Mouse (Mus musculus): ENCODE measurements around the gene Vkorc1. TPM values are rescaled to one million over a fixed set of nuclear protein-coding genes. Genes with fewer than 3 reads are reported as not detected.

The Vkorc1 gene
- polyA plus RNA-seq, 1 experiment from 2014 or later = 53.2 TPM

GRCm38 (mm10) chr7:127894480-127894879 lies 937 bp downstream of the Vkorc1 start:
- no peak overlapping the region for H3K27ac ChIP-seq (replicated peaks; ENCODE audit: low read depth, low read length)
- DNase-seq = no peak
- peak overlapping the region; percentile 70 for H3K4me2 ChIP-seq (ENCODE audit: low read length)
- peaks cover 3% of the 10 kb centered on the region; the same call in 1 of the 2 replicates for H3K4me1 ChIP-seq (ENCODE audit: control insufficient read depth, insufficient read depth, low read length)
- no peaks in the 10 kb centered on the region for H3K27me3 ChIP-seq (ENCODE audit: control insufficient read depth, insufficient read depth, low read length)
- WGBS = 86% methylated on average over 5 of the region's 5 CpGs
- H3K9ac ChIP-seq (replicated peaks; ENCODE audit: low read length) = peak overlapping the region; percentile 64; the same call in 1 of the 2 replicates
- peaks cover 25% of the 10 kb centered on the region for H3K36me3 ChIP-seq (ENCODE audit: control insufficient read depth, insufficient read depth, low read length)
- H3K4me3 ChIP-seq (replicated peaks; ENCODE audit: low read depth, low read length) = peak overlapping the region; percentile 41; the same call in 1 of the 2 replicates
- no peak for ATAC-seq (ENCODE audit: low FRiP score, low TSS enrichment)
- no peaks in the 10 kb centered on the region for H3K9me3 ChIP-seq (ENCODE audit: control insufficient read depth, low read length)

- no peaks in the 10 kb centered on the region for H3K27me3 ChIP-seq (ENCODE audit: control insufficient read depth, insufficient read depth, low read length)
- 38% methylated on average over 4 of the region's 4 CpGs for WGBS
- ATAC-seq (ENCODE audit: low FRiP score, low TSS enrichment) = no peak
- H3K4me3 ChIP-seq (replicated peaks; ENCODE audit: low read depth, low read length) = no peak within 1 kb of the TSS
- H3K9ac ChIP-seq (replicated peaks; ENCODE audit: low read length) = no peak within 1 kb of the TSS
- H3K27ac ChIP-seq (replicated peaks; ENCODE audit: low read depth, low read length) = no peak within 1 kb of the TSS
- no peaks in the 10 kb centered on the region for H3K9me3 ChIP-seq (ENCODE audit: control insufficient read depth, low read length)
- H3K4me1 ChIP-seq (ENCODE audit: control insufficient read depth, insufficient read depth, low read length) = peaks cover 3% of the 10 kb centered on the region; the same call in 1 of the 2 replicates
- no peak within 1 kb of the TSS for H3K4me2 ChIP-seq (ENCODE audit: low read length)
- peaks cover 62% of the 10 kb centered on the region for H3K36me3 ChIP-seq (ENCODE audit: control insufficient read depth, insufficient read depth, low read length)
- DNase-seq = no peak
Measured at GRCm38 (mm10) chr7:127890798-127891197, 4.6 kb downstream of the Vkorc1 start, which contains the start of gene Prss53. TSS of gene Prss53 (minus strand) at chr7:127890970.

DNA sequence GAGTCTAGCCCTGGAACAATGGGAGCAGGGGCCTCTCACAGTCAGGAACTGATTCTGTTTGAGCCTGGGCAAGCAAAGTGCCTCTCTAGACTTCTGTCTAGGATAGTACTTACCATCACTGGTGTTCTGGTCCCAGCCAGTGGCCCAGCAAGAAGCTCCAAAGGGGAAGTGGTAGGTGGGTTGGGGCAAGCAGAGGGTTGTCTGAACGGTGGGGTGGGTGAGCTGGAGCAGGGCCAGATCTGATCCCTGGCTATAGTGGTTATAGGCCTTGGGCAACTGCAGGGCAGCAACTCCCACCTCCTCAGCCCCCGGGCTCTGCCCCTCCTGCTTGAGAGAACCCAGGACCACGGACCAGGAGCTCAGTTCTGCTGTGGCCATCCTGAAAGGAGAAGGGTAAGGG lies 6.6 kb downstream of the Vkorc1 start:
- no peak for DNase-seq
- no peak overlapping the region for H3K9ac ChIP-seq (replicated peaks; ENCODE audit: low read length)
- ATAC-seq (ENCODE audit: low FRiP score, low TSS enrichment) = no peak
- no peak overlapping the region for H3K4me3 ChIP-seq (replicated peaks; ENCODE audit: low read depth, low read length)
- 76% methylated on average over 3 of the region's 3 CpGs for WGBS
- H3K36me3 ChIP-seq (ENCODE audit: control insufficient read depth, insufficient read depth, low read length) = peaks cover 78% of the 10 kb centered on the region
- no peaks in the 10 kb centered on the region for H3K27me3 ChIP-seq (ENCODE audit: control insufficient read depth, insufficient read depth, low read length)
- no peak overlapping the region for H3K27ac ChIP-seq (replicated peaks; ENCODE audit: low read depth, low read length)
- no peaks in the 10 kb centered on the region for H3K9me3 ChIP-seq (ENCODE audit: control insufficient read depth, low read length)
- no peak overlapping the region for H3K4me2 ChIP-seq (ENCODE audit: low read length)
- H3K4me1 ChIP-seq (ENCODE audit: control insufficient read depth, insufficient read depth, low read length) = 0 out of 2 replicates have a peak, but pooled peaks cover 4% of the 10 kb centered on the region

- H3K36me3 ChIP-seq (ENCODE audit: control insufficient read depth, insufficient read depth, low read length) = peaks cover 79% of the 10 kb centered on the region
- no peak overlapping the region for H3K27ac ChIP-seq (replicated peaks; ENCODE audit: low read depth, low read length)
- WGBS = 82% methylated on average over 3 of the region's 3 CpGs
Measured at GRCm38 (mm10) chr7:127887781-127888180, 7.6 kb downstream of the Vkorc1 start.

DNA sequence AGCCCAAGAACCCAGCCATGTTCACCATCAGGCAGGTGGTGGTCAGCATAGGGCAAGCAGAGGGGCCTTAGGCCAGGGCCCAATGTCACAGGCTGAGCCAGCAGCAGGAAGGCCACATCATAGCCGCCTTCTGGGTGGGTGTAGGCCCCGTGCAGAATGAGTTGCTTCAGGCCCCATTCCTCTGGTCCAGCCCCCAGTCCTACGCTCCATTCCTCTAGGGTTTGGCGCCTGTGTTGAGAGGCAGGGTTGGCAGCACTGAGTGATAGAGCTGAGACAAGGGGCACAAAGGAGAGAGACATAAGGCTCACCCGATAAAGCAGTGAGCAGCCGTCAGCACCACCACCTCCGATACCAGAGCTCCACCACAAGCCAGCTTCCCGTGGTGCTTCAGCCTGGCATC lies 8.2 kb downstream of the Vkorc1 start:
- H3K9me3 ChIP-seq (ENCODE audit: control insufficient read depth, low read length) = no peaks in the 10 kb centered on the region

More at GRCm38 (mm10) chr7:127887781-127888180, 7.6 kb downstream of the Vkorc1 start:
- no peak for ATAC-seq (ENCODE audit: low FRiP score, low TSS enrichment)
- Histone ChIP-seq H3K4me3 (replicated peaks; ENCODE audit: low read depth, low read length) (no peak overlapping the region), H3K9ac (replicated peaks; ENCODE audit: low read length) (no peak overlapping the region), H3K4me1 (ENCODE audit: control insufficient read depth, insufficient read depth, low read length) (0 out of 2 replicates have a peak, but pooled peaks cover 5% of the 10 kb centered on the region), H3K27me3 (ENCODE audit: control insufficient read depth, insufficient read depth, low read length) (no peaks in the 10 kb centered on the region), H3K4me2 (ENCODE audit: low read length) (no peak overlapping the region), H3K9me3 (ENCODE audit: control insufficient read depth, low read length) (no peaks in the 10 kb centered on the region)
- DNase-seq = no peak

GRCm38 (mm10) chr7:127886551-127886950 lies 8.9 kb downstream of the Vkorc1 start:
- no peak for ATAC-seq (ENCODE audit: low FRiP score, low TSS enrichment)
- Histone ChIP-seq H3K9ac (replicated peaks; ENCODE audit: low read length) (no peak overlapping the region), H3K9me3 (ENCODE audit: control insufficient read depth, low read length) (no peaks in the 10 kb centered on the region), H3K4me1 (ENCODE audit: control insufficient read depth, insufficient read depth, low read length) (0 out of 2 replicates have a peak, but pooled peaks cover 5% of the 10 kb centered on the region), H3K27me3 (ENCODE audit: control insufficient read depth, insufficient read depth, low read length) (no peaks in the 10 kb centered on the region), H3K4me2 (ENCODE audit: low read length) (no peak overlapping the region), H3K36me3 (ENCODE audit: control insufficient read depth, insufficient read depth, low read length) (peaks cover 89% of the 10 kb centered on the region), H3K27ac (replicated peaks; ENCODE audit: low read depth, low read length) (no peak overlapping the region), H3K4me3 (replicated peaks; ENCODE audit: low read depth, low read length) (no peak overlapping the region)
- no peak for DNase-seq
- 94% methylated on average over 6 of the region's 6 CpGs for WGBS

More for the DNA sequence above, 8.2 kb downstream of the Vkorc1 start:
- H3K4me1 ChIP-seq (ENCODE audit: control insufficient read depth, insufficient read depth, low read length) = 0 out of 2 replicates have a peak, but pooled peaks cover 5% of the 10 kb centered on the region
- H3K36me3 ChIP-seq (ENCODE audit: control insufficient read depth, insufficient read depth, low read length) = peaks cover 82% of the 10 kb centered on the region
- no peak overlapping the region for H3K9ac ChIP-seq (replicated peaks; ENCODE audit: low read length)
- WGBS = 90% methylated on average over 8 of the region's 8 CpGs
- ATAC-seq (ENCODE audit: low FRiP score, low TSS enrichment) = no peak
- no peak overlapping the region for H3K4me3 ChIP-seq (replicated peaks; ENCODE audit: low read depth, low read length)
- H3K4me2 ChIP-seq (ENCODE audit: low read length) = no peak overlapping the region
- H3K27me3 ChIP-seq (ENCODE audit: control insufficient read depth, insufficient read depth, low read length) = no peaks in the 10 kb centered on the region
- no peak for DNase-seq
- no peak overlapping the region for H3K27ac ChIP-seq (replicated peaks; ENCODE audit: low read depth, low read length)

DNA sequence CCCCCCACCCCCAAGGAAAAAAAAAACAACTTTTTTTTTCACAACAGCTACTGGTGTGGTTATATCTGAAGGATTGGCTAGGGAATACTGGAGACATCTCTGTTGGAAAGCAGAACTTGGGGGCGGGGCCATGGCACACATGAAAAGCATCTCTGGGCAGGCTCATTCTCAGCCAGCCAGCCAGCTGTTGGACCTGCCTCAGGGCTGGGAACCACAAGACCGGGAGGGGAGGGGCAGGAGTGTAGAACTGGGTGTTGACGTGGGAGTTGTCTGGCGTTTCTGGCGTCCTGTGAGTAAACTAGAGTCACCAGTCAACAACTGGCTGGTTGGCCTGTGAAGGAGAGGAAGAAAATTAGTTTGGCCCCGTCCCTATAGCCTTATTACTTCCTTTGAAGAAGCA lies 9.5 kb downstream of the Vkorc1 start:
- Histone ChIP-seq H3K27ac (replicated peaks; ENCODE audit: low read depth, low read length) (no peak overlapping the region), H3K36me3 (ENCODE audit: control insufficient read depth, insufficient read depth, low read length) (peaks cover 95% of the 10 kb centered on the region), H3K27me3 (ENCODE audit: control insufficient read depth, insufficient read depth, low read length) (no peaks in the 10 kb centered on the region), H3K9me3 (ENCODE audit: control insufficient read depth, low read length) (no peaks in the 10 kb centered on the region), H3K4me1 (ENCODE audit: control insufficient read depth, insufficient read depth, low read length) (0 out of 2 replicates have a peak, but pooled peaks cover 5% of the 10 kb centered on the region), H3K9ac (replicated peaks; ENCODE audit: low read length) (no peak overlapping the region), H3K4me3 (replicated peaks; ENCODE audit: low read depth, low read length) (no peak overlapping the region), H3K4me2 (ENCODE audit: low read length) (no peak overlapping the region)
- DNase-seq = no peak
- no peak for ATAC-seq (ENCODE audit: low FRiP score, low TSS enrichment)
- 88% methylated on average over 6 of the region's 6 CpGs for WGBS

GRCm38 (mm10) chr7:127880431-127880830 lies 15.0 kb downstream of the Vkorc1 start:
- Histone ChIP-seq H3K27me3 (ENCODE audit: control insufficient read depth, insufficient read depth, low read length) (no peaks in the 10 kb centered on the region), H3K36me3 (ENCODE audit: control insufficient read depth, insufficient read depth, low read length) (peaks cover 75% of the 10 kb centered on the region), H3K4me1 (ENCODE audit: control insufficient read depth, insufficient read depth, low read length) (peaks cover 13% of the 10 kb centered on the region), H3K4me3 (replicated peaks; ENCODE audit: low read depth, low read length) (no peak overlapping the region), H3K27ac (replicated peaks; ENCODE audit: low read depth, low read length) (no peak overlapping the region), H3K4me2 (ENCODE audit: low read length) (no peak overlapping the region), H3K9me3 (ENCODE audit: control insufficient read depth, low read length) (no peaks in the 10 kb centered on the region), H3K9ac (replicated peaks; ENCODE audit: low read length) (no peak overlapping the region)
- WGBS = 88% methylated on average over 12 of the region's 12 CpGs
- DNase-seq (no peak), ATAC-seq (ENCODE audit: low FRiP score, low TSS enrichment) (no peak)

DNA sequence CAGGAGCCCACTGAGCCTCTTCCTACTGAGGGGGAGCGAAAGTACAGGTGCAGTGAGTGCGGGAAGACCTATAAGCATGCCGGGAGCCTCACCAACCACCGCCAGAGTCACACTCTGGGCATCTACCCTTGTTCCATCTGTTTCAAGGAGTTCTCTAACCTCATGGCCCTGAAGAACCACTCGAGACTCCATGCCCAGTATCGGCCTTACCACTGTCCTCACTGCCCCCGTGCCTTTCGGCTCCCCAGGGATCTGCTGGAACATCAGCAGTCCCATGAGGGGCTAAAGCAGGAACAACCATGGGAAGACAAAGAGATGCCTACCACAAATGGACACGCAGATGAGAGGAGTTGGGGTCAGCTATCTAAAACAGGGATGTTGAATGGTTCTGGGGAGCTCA lies 16.1 kb downstream of the Vkorc1 start:
- no peak for ATAC-seq (ENCODE audit: low FRiP score, low TSS enrichment)
- no peak for DNase-seq
- 97% methylated on average over 9 of the region's 9 CpGs for WGBS
- H3K9me3 ChIP-seq (ENCODE audit: control insufficient read depth, low read length) = no peaks in the 10 kb centered on the region
- H3K4me2 ChIP-seq (ENCODE audit: low read length) = no peak overlapping the region
- H3K27ac ChIP-seq (replicated peaks; ENCODE audit: low read depth, low read length) = no peak overlapping the region
- H3K4me3 ChIP-seq (replicated peaks; ENCODE audit: low read depth, low read length) = no peak overlapping the region
- H3K9ac ChIP-seq (replicated peaks; ENCODE audit: low read length) = no peak overlapping the region
- peaks cover 66% of the 10 kb centered on the region for H3K36me3 ChIP-seq (ENCODE audit: control insufficient read depth, insufficient read depth, low read length)
- no peaks in the 10 kb centered on the region for H3K27me3 ChIP-seq (ENCODE audit: control insufficient read depth, insufficient read depth, low read length)
- H3K4me1 ChIP-seq (ENCODE audit: control insufficient read depth, insufficient read depth, low read length) = peaks cover 16% of the 10 kb centered on the region

Measured in midbrain, embryonic 14.5 days (tissue).